Mouse (Mus musculus) cerebellum, adult 11 months (tissue): ENCODE results near the gene Casr.

ENCODE experiments used
- DNase-seq: peaks from one replicate; pipeline ENCODE4 v3.0.0; 2022

Gene Casr

DNA sequence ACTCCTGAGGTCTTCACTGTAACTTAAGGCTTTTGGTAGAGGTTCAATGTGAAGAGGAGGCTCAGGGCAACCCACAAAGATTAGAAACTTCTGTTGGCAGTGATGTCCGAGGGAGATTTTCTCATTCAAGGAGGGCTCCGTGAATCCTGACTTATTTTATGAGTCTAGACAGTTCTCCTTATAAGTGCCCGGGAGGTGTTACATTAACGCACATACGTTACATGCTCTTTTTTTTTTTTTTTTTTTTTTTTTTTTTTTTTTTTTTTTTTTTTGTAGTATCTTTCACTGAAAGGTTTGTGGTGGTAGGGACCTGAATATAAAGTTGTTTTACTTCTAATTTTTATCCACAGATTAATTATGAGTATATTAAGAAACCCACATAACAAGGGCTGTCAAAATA, 54.6 kb downstream of the Casr start:
- DNase-seq = no peak

- DNase-seq = no peak
Measured at GRCm38 (mm10) chr16:36506827-36507226, 55.1 kb downstream of the Casr start.

DNA sequence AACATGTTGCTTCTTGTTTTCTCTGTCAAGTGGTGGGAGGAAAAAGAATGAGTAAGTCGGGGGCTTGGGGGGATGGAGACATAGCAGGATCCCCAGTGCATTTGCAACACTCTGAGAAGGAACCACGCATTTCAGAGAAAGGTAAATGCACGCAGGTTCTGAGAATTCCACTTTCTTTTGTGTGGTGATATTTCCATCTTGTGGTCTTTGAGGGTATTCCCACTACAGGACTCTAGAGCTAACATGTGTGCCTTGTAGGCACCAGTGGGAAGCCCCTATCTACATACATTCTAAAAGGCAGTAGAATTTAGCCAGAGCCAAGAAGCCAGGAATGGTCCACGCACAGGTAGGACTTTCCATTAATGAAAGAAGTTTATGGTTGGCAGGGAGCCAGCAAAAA, 56.0 kb downstream of the Casr start:
- DNase-seq = no peak

DNA sequence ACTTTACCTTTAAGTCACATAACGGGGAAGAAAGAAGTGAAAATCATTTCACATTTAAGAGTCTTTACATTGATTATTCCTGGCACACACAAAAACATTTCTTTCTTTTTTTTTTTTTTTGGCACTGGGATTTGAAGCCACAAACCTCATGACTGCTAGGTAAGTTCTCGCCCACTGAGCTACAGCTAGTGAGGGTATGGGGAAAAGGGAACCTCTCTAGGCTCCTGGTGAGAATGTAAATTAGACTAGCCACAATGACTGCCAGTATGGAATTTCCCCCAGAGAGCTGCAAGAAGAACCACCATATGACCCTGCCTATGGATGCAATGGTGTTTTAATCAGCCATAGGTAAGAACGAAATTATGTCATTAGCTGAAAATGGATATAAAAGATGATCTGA, 56.8 kb downstream of the Casr start:
- no peak for DNase-seq

GRCm38 (mm10) chr16:36502286-36502685, 59.7 kb downstream of the Casr start:
- DNase-seq = no peak

DNA sequence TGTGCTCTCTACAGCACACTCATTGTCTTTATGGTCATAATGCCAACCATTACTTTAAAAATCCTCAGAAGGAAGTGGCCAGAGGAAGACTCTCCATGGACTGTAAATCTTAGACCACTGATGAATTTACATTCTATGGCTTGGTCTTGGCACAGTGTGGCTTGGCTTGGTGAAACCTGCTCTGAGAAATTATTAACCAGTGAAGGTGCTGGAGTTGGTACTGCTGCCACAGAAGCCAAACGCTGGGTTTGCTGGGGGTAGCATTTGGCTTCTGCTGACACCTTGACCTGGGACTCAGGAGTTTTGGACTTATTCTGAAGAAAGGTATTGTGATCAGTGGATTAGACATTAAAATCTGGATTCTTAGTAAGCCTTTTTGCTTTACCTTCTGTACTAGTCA, 69.5 kb downstream of the Casr start:
- DNase-seq = no peak

- DNase-seq = no peak
Measured at GRCm38 (mm10) chr16:36476866-36477265, 85.1 kb downstream of the Casr start.

- no peak for DNase-seq
Measured at GRCm38 (mm10) chr16:36475530-36475929, 86.4 kb downstream of the Casr start.

GRCm38 (mm10) chr16:36474849-36475248, 87.1 kb downstream of the Casr start:
- no peak for DNase-seq

GRCm38 (mm10) chr16:36473217-36474216, 88.4 kb downstream of the Casr start:
- DNase-seq = peak; percentile 2

DNA sequence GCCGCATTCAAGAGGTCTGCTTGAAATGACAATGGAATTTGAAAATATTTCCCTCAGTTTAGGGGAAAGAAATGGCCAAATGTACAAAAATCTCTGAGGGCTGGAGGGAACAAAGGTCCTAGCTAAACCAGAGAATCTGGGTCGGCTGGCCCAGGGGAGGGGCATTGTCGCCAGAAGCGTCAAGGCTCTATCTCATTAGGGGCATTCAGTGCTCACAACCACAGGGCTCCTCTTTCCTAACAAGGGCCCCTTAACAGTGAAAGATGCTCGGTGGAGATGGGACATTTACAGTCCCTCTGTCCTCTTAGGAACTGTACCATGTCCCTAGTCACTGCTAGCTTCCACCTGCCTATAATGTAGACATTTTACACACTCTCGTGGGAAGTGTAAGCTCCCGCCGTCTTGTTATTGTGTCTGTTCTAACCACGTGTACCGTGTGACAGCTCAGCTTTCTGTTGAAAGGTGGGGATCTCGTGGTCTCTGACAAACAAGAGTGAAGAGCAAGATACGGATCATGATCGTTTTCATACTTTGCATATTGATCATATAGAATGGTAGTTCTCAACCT, 90.8 kb downstream of the Casr start:
- no peak for DNase-seq

GRCm38 (mm10) chr16:36469955-36470478, 91.9 kb downstream of the Casr start:
- no peak for DNase-seq

- DNase-seq = no peak
Measured at GRCm38 (mm10) chr16:36469367-36469766, 92.6 kb downstream of the Casr start.

- DNase-seq = no peak
Measured at GRCm38 (mm10) chr16:36468862-36469261, 93.1 kb downstream of the Casr start.

GRCm38 (mm10) chr16:36467936-36468335, 94.0 kb downstream of the Casr start:
- DNase-seq = no peak

DNA sequence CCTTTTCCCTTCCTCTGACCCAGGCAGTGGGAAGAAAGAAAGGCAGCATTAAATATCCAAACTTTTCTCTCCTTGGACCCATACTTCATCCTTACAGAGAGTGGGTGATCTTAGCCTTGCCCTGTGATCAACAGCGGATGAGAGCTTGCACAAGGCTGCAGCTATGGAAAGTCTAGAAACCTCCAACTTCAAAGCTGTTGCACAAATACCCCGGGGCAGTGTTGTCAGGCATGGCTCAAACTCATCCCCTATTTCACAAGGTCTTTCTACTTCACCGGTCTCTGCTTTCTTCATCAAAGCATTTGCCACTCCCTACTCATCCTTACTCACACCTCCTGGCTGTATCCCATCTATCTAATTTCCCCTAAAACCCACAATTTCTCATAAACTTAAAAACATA, 96.5 kb downstream of the Casr start:
- no peak for DNase-seq

DNA sequence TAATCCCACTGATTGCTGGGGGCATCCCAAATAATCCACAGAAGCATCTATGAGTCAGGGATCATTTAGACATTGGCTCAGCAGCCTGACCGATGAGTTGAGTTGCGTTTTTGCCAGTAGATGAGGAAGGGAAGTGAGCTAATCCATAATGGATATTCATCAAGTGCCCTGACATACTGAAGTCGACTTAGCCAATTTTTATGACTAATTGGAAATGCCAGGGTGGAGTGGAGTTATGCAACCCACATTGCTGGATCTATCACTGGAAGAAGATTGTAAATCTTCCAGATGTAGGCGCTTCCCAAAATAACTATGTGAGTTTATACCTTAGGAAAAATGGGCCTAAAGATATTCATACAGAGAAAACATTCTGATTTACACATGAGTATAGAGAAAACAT, 97.9 kb downstream of the Casr start:
- DNase-seq = no peak

DNA sequence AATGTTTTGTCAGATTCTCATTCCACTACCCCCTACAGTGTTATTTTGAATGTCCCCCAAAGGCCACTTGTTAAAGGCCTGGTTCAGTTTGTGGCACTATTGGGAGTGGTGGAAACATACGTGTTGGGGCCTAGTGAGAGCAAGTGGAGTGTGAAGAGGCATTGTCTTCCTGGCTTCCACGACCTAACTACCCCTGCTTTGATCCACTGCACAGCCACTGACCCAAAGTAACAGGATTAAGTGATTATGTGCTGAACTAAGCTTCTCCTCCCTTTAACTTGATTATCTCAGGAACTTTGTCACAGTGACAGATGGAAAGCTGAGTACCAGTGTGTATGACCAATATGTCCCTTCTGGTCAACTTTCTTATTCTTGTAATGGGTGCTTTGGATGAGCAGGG, 101.5 kb downstream of the Casr start:
- no peak for DNase-seq

DNA sequence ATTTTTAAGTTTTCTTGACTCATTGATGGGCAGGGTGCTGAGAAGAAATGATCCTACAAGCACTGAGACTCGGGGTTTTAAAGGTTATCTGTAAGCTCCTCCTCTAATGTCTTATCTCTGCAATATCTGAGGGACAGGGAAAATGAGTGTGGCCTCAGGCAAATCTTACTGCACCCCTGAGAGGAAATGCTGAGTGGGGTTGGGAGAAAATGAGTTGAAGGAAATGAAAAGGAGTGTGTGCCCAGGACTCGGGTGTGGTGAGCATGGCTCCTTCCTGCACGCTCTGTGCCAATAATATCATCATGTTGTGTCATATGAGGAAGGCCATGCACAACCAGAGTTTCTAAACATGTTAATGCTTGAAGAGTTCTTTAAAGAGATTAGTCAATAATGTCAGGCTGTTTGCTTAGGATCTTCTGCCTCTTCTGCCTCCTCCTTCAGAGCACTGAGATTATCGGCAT, 106.6 kb downstream of the Casr start, which contains the start of gene Stfa3:
Stfa3 (minus strand) TSS at position 51 of the 461 bp plus-strand sequence.
- DNase-seq = no peak
